ENCODE assay signal across 8 mouse cellular contexts in the genomic region with DNA sequence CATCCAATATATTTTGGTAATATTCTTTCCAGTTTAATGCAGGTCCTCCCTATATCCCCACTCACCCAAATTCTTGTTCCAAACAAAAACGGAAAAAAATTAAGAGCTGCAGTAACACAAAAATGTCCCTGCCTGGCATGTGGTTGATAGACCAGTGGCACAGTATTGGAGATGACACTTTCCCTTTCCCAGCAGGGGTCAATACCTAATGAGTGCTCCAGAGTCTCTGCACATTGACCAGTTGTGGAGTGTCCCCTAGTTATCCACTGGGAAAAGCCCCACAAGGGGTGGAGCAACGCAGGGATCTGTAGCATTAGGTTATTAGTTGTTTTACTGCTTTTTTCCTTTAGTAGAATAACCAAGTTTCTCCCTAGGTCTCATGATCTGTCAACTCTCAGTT. TPM values are rescaled to one million over a fixed set of nuclear protein-coding genes. Genes with fewer than 3 reads are reported as not detected.
DNase-seq lines count a peak whose midpoint lies in the region; ATAC-seq and TF ChIP-seq lines count a peak whose summit lies in the region.

No protein-coding gene starts in this region.

- 31% methylated on average over 2 of the region's 2 CpGs for WGBS in heart, embryonic 13.5 days
- 43% methylated on average over 2 of the region's 2 CpGs for WGBS in embryonic facial prominence, embryonic 10.5 days
- WGBS in hindbrain, postnatal 0 days, result 36% methylated on average over 2 of the region's 2 CpGs
- WGBS in midbrain, embryonic 16.5 days, result 56% methylated on average over 2 of the region's 2 CpGs

- peaks cover 55% of the 10 kb centered on the region for H3K36me3 ChIP-seq in heart, embryonic 13.5 days
- peaks cover 64% of the 10 kb centered on the region for H3K36me3 ChIP-seq in embryonic facial prominence, embryonic 10.5 days (replicated peaks)
- peaks cover 8% of the 10 kb centered on the region; the same call in 1 of the 2 replicates for H3K36me3 ChIP-seq in hindbrain, postnatal 0 days (ENCODE audit: insufficient read depth, low read length)
- peaks cover 22% of the 10 kb centered on the region for H3K36me3 ChIP-seq in midbrain, embryonic 16.5 days (ENCODE audit: control insufficient read depth, insufficient read depth, low read length)

- no peaks in the 10 kb centered on the region for H3K9me3 ChIP-seq in heart, embryonic 13.5 days
- H3K9me3 ChIP-seq in embryonic facial prominence, embryonic 10.5 days, result no peaks in the 10 kb centered on the region
- H3K9me3 ChIP-seq in hindbrain, postnatal 0 days (ENCODE audit: low read length), result no peaks in the 10 kb centered on the region
- no peaks in the 10 kb centered on the region for H3K9me3 ChIP-seq in midbrain, embryonic 16.5 days (replicated peaks; ENCODE audit: control insufficient read depth, low read length, poor library complexity, severe bottlenecking)

- ATAC-seq in heart, embryonic 13.5 days (ENCODE audit: extremely low read depth, insufficient number of reproducible peaks, low FRiP score, low TSS enrichment), result no peak
- ATAC-seq in hindbrain, postnatal 0 days, result peak; percentile 28; the same call in 1 of the 2 replicates
- peak; percentile 66; the same call in 1 of the 2 replicates for ATAC-seq in midbrain, embryonic 16.5 days

- H3K4me3 ChIP-seq in heart, embryonic 13.5 days, result peak overlapping the region; percentile 61
- H3K4me3 ChIP-seq in embryonic facial prominence, embryonic 10.5 days, result peak overlapping the region; percentile 52
- H3K4me3 ChIP-seq in hindbrain, postnatal 0 days (ENCODE audit: low read length), result peak overlapping the region; percentile 40
- peak overlapping the region; percentile 28 for H3K4me3 ChIP-seq in midbrain, embryonic 16.5 days (ENCODE audit: low read depth, low read length)

- TF ChIP-seq CTCF in hindbrain, postnatal 0 days (IDR thresholded peaks at IDR 0.05; ENCODE audit: low read depth), result no peak

- no peak for DNase-seq in heart, postnatal 25 days (ENCODE audit: low spot score)
- DNase-seq in embryonic facial prominence, embryonic 10.5 days (ENCODE audit: low spot score), result no peak
- DNase-seq in hindbrain, postnatal 0 days (ENCODE audit: low spot score), result peak; percentile 7
- DNase-seq in ovary, adult 18-20 months (ENCODE audit: low spot score), result no peak
- DNase-seq in cerebellum, postnatal 4 days (ENCODE audit: low spot score in 2 of 2), result no peak
- no peak for DNase-seq in right cerebral cortex, postnatal 25 days

- peak overlapping the region; percentile 81 for H3K4me2 ChIP-seq in heart, embryonic 13.5 days
- peak overlapping the region; percentile 69 for H3K4me2 ChIP-seq in hindbrain, postnatal 0 days (ENCODE audit: low read depth, low read length)
- H3K4me2 ChIP-seq in midbrain, embryonic 16.5 days (ENCODE audit: low read length), result peak overlapping the region; percentile 50

- peaks cover 5% of the 10 kb centered on the region for H3K4me1 ChIP-seq in heart, embryonic 13.5 days
- peaks cover 8% of the 10 kb centered on the region for H3K4me1 ChIP-seq in embryonic facial prominence, embryonic 10.5 days
- no peaks in the 10 kb centered on the region for H3K4me1 ChIP-seq in hindbrain, postnatal 0 days (ENCODE audit: insufficient read depth, low read length)
- peaks cover 3% of the 10 kb centered on the region; the same call in 1 of the 2 replicates for H3K4me1 ChIP-seq in midbrain, embryonic 16.5 days (ENCODE audit: control insufficient read depth, insufficient read depth, low read length)

- no peaks in the 10 kb centered on the region for H3K27me3 ChIP-seq in heart, embryonic 13.5 days (replicated peaks)
- no peaks in the 10 kb centered on the region for H3K27me3 ChIP-seq in embryonic facial prominence, embryonic 10.5 days (replicated peaks; ENCODE audit: low read depth, poor library complexity, severe bottlenecking)
- H3K27me3 ChIP-seq in hindbrain, postnatal 0 days (ENCODE audit: insufficient read depth, low read length), result no peaks in the 10 kb centered on the region
- no peaks in the 10 kb centered on the region for H3K27me3 ChIP-seq in midbrain, embryonic 16.5 days (ENCODE audit: control insufficient read depth, insufficient read depth, low read depth, low read length)

- peak overlapping the region; percentile 76 for H3K9ac ChIP-seq in heart, embryonic 13.5 days
- 0 out of 2 replicates have a peak overlapping the region, but pooled peaks have one; percentile 30 for H3K9ac ChIP-seq in hindbrain, postnatal 0 days (replicated peaks; ENCODE audit: low read length)
- H3K9ac ChIP-seq in midbrain, embryonic 16.5 days (ENCODE audit: low read depth, low read length), result peak overlapping the region; percentile 34; the same call in 1 of the 2 replicates

- intact Hi-C loops in heart, postnatal 25 days (cut with DNase I), result no loop called here

- H3K27ac ChIP-seq in heart, embryonic 13.5 days (replicated peaks), result no peak overlapping the region
- no peak overlapping the region for H3K27ac ChIP-seq in embryonic facial prominence, embryonic 10.5 days (replicated peaks)
- peak overlapping the region; percentile 29; the same call in 1 of the 2 replicates for H3K27ac ChIP-seq in hindbrain, postnatal 0 days
- H3K27ac ChIP-seq in midbrain, embryonic 16.5 days (ENCODE audit: low read length), result no peak overlapping the region

RNA-seq across cellular contexts. Expression of a gene that starts 30.6 kb away (rescaled TPM):
- 66.7 and 72.8 TPM in 2 replicates for polyA plus RNA-seq in heart, embryonic 13.5 days (2015; fragmentation: Nextera tagmentation; extraction: Ambion mirVana)
- total RNA-seq in heart, postnatal 25 days (2021), result 10 to 100 TPM; 48.6 to 48.8 TPM
- polyA plus RNA-seq in embryonic facial prominence, embryonic 10.5 days (2016; fragmentation: Nextera tagmentation; extraction: Ambion mirVana), result 142 TPM in 2 replicates
- total RNA-seq in hindbrain, postnatal 0 days (2014; rRNA removed), result 78.5 and 83.5 TPM in 2 replicates
- 61.3 and 61.5 TPM in 2 replicates for polyA plus RNA-seq in hindbrain, postnatal 0 days (2015; fragmentation: Nextera tagmentation; extraction: Ambion mirVana)
- 81.3 and 86.2 TPM in 2 replicates for polyA plus RNA-seq in midbrain, embryonic 16.5 days (2015; fragmentation: Nextera tagmentation; extraction: Ambion mirVana)

RNA-seq across cellular contexts. Expression of a gene that starts 30.7 kb away (rescaled TPM):
- 24.6 and 25.4 TPM in 2 replicates for polyA plus RNA-seq in heart, embryonic 13.5 days (2015; fragmentation: Nextera tagmentation; extraction: Ambion mirVana)
- total RNA-seq in heart, postnatal 25 days (2021), result 1 to 10 TPM; 4.1 to 5.1 TPM
- 37.0 and 43.5 TPM in 2 replicates for polyA plus RNA-seq in embryonic facial prominence, embryonic 10.5 days (2016; fragmentation: Nextera tagmentation; extraction: Ambion mirVana)
- 4.6 and 5.4 TPM in 2 replicates for total RNA-seq in hindbrain, postnatal 0 days (2014; rRNA removed)
- 40.7 and 43.3 TPM in 2 replicates for polyA plus RNA-seq in hindbrain, postnatal 0 days (2015; fragmentation: Nextera tagmentation; extraction: Ambion mirVana)
- polyA plus RNA-seq in midbrain, embryonic 16.5 days (2015; fragmentation: Nextera tagmentation; extraction: Ambion mirVana), result 32.2 and 35.5 TPM in 2 replicates

RNA-seq across cellular contexts. Expression of a gene that starts 41.5 kb away (rescaled TPM):
- 12.4 and 13.3 TPM in 2 replicates for polyA plus RNA-seq in heart, embryonic 13.5 days (2015; fragmentation: Nextera tagmentation; extraction: Ambion mirVana)
- total RNA-seq in heart, postnatal 25 days (2021), result 10 to 100 TPM; 39.7 to 52.2 TPM
- 16.1 and 17.8 TPM in 2 replicates for polyA plus RNA-seq in embryonic facial prominence, embryonic 10.5 days (2016; fragmentation: Nextera tagmentation; extraction: Ambion mirVana)
- 24.2 and 26.0 TPM in 2 replicates for total RNA-seq in hindbrain, postnatal 0 days (2014; rRNA removed)
- 6.1 TPM in 2 replicates for polyA plus RNA-seq in hindbrain, postnatal 0 days (2015; fragmentation: Nextera tagmentation; extraction: Ambion mirVana)
- 9.7 and 10.2 TPM in 2 replicates for polyA plus RNA-seq in midbrain, embryonic 16.5 days (2015; fragmentation: Nextera tagmentation; extraction: Ambion mirVana)
